ENCODE assay signal across 23 mouse cellular contexts in the genomic region with DNA sequence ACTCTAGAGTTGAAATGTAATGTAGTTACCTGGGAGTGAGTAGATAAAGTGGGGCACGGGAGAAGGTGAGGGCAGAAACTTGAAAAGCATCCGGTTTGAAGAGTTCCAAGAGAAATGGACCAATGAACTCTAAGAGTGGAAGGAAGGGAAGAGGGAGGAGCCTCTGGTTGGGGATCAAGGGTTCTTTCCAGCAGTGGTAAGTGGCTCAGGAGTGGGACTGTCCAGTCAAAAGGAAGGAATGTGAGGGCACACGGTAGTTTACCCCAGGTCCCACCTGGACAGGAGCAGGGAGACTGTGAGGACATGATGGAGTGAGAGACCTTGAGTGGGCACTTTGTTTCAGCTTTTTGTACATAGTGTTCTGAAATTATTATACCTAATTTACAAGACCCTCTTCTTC.
"Had no signal": no experiment of that assay in that cellular context is flagged by ENCODE, and none has a peak within 500 bp of the region (broad histone marks: within the 10 kb centered on the region; RNA-seq: fewer than 3 reads in every experiment).

No protein-coding gene starts in this region.

- H3K4me2 ChIP-seq: heart, embryonic 11.5 days; hindbrain, embryonic 12.5 days; hindbrain, embryonic 14.5 days; intestine, embryonic 15.5 days; limb, embryonic 12.5 days had no signal

- ATAC-seq: forebrain, postnatal 0 days; hindbrain, embryonic 16.5 days; inflammation-experienced regulatory T-cells, adult 6 months; intestine, embryonic 15.5 days; intestine, postnatal 0 days had no signal

- H3K27me3 ChIP-seq: hindbrain, embryonic 12.5 days; intestine, embryonic 15.5 days; limb, embryonic 12.5 days had no signal

- H3K36me3 ChIP-seq: hindbrain, embryonic 10.5 days; hindbrain, embryonic 12.5 days; intestine, embryonic 15.5 days; limb, embryonic 10.5 days had no signal

- H3K4me1 ChIP-seq: hindbrain, embryonic 10.5 days; intestine, embryonic 15.5 days; limb, embryonic 10.5 days; limb, embryonic 12.5 days had no signal

- H3K9me3 ChIP-seq: hindbrain, embryonic 10.5 days; hindbrain, embryonic 12.5 days; intestine, embryonic 15.5 days; limb, embryonic 10.5 days; limb, embryonic 12.5 days had no signal

- H3K9ac ChIP-seq: forebrain, postnatal 0 days; hindbrain, embryonic 12.5 days; hindbrain, embryonic 14.5 days; intestine, embryonic 15.5 days; limb, embryonic 12.5 days had no signal

- H3K4me3 ChIP-seq: heart, adult 2 months; hindbrain, embryonic 10.5 days; hindbrain, embryonic 12.5 days; intestine, embryonic 15.5 days; layer of hippocampus, adult 2 months; left cerebral cortex, adult 2 months; limb, embryonic 10.5 days; limb, embryonic 12.5 days had no signal

- H3K27ac ChIP-seq: heart, adult 2 months; hindbrain, embryonic 10.5 days; hindbrain, embryonic 12.5 days; hindbrain, embryonic 14.5 days; intestine, embryonic 15.5 days; layer of hippocampus, adult 2 months; left cerebral cortex, adult 2 months; limb, embryonic 10.5 days; limb, embryonic 12.5 days had no signal

- DNase-seq: forebrain, postnatal 0 days; gastrocnemius, postnatal 25 days; heart, adult 11 months; heart, adult 2 months; heart, postnatal 10 days; heart, postnatal 4 days; kidney, adult 18-20 months; kidney, adult 8-10 months; kidney, postnatal 10 days; kidney, postnatal 25 days; kidney, postnatal 4 days had no signal
